ENCODE assay signal across 30 mouse cellular contexts in the genomic region with DNA sequence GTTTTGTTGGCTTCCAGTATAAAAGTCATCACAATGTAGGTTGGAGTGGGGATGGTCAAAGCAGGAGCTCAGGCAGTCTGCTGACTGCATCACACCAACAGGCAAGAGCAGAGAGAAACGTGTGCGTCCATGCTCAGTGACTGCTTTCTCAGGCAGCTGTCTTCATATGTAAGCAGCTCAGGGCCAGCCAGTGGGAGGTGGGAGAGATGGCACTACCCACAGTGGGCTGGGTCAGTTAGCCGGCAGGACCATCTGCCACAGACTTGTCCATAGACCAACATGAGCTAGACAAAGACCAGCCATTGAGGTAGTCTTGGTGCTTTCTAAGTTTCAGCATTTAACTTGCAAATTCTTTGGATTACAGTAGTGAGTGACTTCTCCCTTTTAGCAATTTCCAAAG. TPM values are rescaled to one million over a fixed set of nuclear protein-coding genes. Genes with fewer than 3 reads are reported as not detected.
DNase-seq lines count a peak whose midpoint lies in the region; ATAC-seq and TF ChIP-seq lines count a peak whose summit lies in the region.
"Had no signal": no experiment of that assay in that cellular context is flagged by ENCODE, and none has a peak within 500 bp of the region (broad histone marks: within the 10 kb centered on the region; RNA-seq: fewer than 3 reads in every experiment).

No protein-coding gene starts in this region.

- intact Hi-C loops in gastrocnemius, postnatal 14 days (cut with DNase I; ENCODE audit: low total_unique reads): no loop called here
- intact Hi-C loops in gastrocnemius, postnatal 36 days (cut with DNase I): no loop called here

- no peak overlapping the region for H3K4me2 ChIP-seq in midbrain, postnatal 0 days (ENCODE audit: low read depth, low read length, poor library complexity, severe bottlenecking)
- H3K4me2 ChIP-seq in midbrain, embryonic 13.5 days (replicated peaks): no peak overlapping the region
- H3K4me2 ChIP-seq: embryonic facial prominence, embryonic 13.5 days; forebrain, embryonic 12.5 days; forebrain, embryonic 15.5 days; heart, embryonic 13.5 days; hindbrain, embryonic 15.5 days; intestine, embryonic 15.5 days had no signal

- no peak overlapping the region for H3K9ac ChIP-seq in midbrain, postnatal 0 days (replicated peaks; ENCODE audit: low read length, poor library complexity, severe bottlenecking)
- no peak overlapping the region for H3K9ac ChIP-seq in midbrain, embryonic 13.5 days (replicated peaks)
- H3K9ac ChIP-seq: embryonic facial prominence, embryonic 13.5 days; forebrain, embryonic 12.5 days; forebrain, embryonic 15.5 days; heart, embryonic 13.5 days; hindbrain, embryonic 15.5 days; intestine, embryonic 15.5 days had no signal

- no peaks in the 10 kb centered on the region for H3K27me3 ChIP-seq in midbrain, postnatal 0 days (ENCODE audit: insufficient read depth, low read length)
- H3K27me3 ChIP-seq in midbrain, embryonic 13.5 days: no peaks in the 10 kb centered on the region
- H3K27me3 ChIP-seq: embryonic facial prominence, embryonic 13.5 days; forebrain, embryonic 12.5 days; forebrain, embryonic 15.5 days; heart, embryonic 13.5 days; hindbrain, embryonic 15.5 days; intestine, embryonic 15.5 days had no signal

- no peak overlapping the region for H3K27ac ChIP-seq in midbrain, postnatal 0 days (ENCODE audit: low read depth, low read length)
- H3K27ac ChIP-seq in midbrain, embryonic 13.5 days: no peak overlapping the region
- H3K27ac ChIP-seq: embryonic facial prominence, embryonic 10.5 days; embryonic facial prominence, embryonic 13.5 days; forebrain, embryonic 12.5 days; forebrain, embryonic 15.5 days; gastrocnemius, adult 2 months; heart, adult 2 months; heart, embryonic 10.5 days; heart, embryonic 13.5 days; hindbrain, embryonic 15.5 days; intestine, embryonic 15.5 days had no signal

- TF ChIP-seq CTCF in midbrain, postnatal 0 days (IDR thresholded peaks at IDR 0.05): no peak

- H3K4me1 ChIP-seq in midbrain, postnatal 0 days (ENCODE audit: insufficient read depth, low read length): no peaks in the 10 kb centered on the region
- H3K4me1 ChIP-seq in midbrain, embryonic 13.5 days (replicated peaks): 0 out of 2 replicates have a peak, but pooled peaks cover 1% of the 10 kb centered on the region
- H3K4me1 ChIP-seq: embryonic facial prominence, embryonic 13.5 days; intestine, embryonic 15.5 days had no signal

- 86% methylated on average over 3 of the region's 3 CpGs for WGBS in midbrain, postnatal 0 days
- 87% methylated on average over 3 of the region's 3 CpGs for WGBS in midbrain, embryonic 13.5 days

- no peaks in the 10 kb centered on the region for H3K9me3 ChIP-seq in midbrain, postnatal 0 days (ENCODE audit: low read length)
- H3K9me3 ChIP-seq in midbrain, embryonic 13.5 days: no peaks in the 10 kb centered on the region
- H3K9me3 ChIP-seq: embryonic facial prominence, embryonic 10.5 days; embryonic facial prominence, embryonic 13.5 days; forebrain, embryonic 12.5 days; forebrain, embryonic 15.5 days; heart, embryonic 10.5 days; heart, embryonic 13.5 days; hindbrain, embryonic 15.5 days; intestine, embryonic 15.5 days had no signal

- ATAC-seq in midbrain, postnatal 0 days (ENCODE audit: low FRiP score): no peak
- no peak for ATAC-seq in midbrain, embryonic 13.5 days
- ATAC-seq: activated CD4-positive, CD25-positive, alpha-beta regulatory T cell, adult 4 months; CD4-positive, CD25-positive, alpha-beta regulatory T cell, adult 4 months; forebrain, embryonic 15.5 days had no signal

- no peak overlapping the region for H3K4me3 ChIP-seq in midbrain, postnatal 0 days (ENCODE audit: low read depth, low read length)
- no peak overlapping the region for H3K4me3 ChIP-seq in midbrain, embryonic 13.5 days (replicated peaks)
- H3K4me3 ChIP-seq: embryonic facial prominence, embryonic 10.5 days; embryonic facial prominence, embryonic 13.5 days; erythroblast, embryonic 14.5 days; forebrain, embryonic 12.5 days; forebrain, embryonic 15.5 days; gastrocnemius, adult 2 months; heart, adult 2 months; heart, embryonic 10.5 days; heart, embryonic 13.5 days; hindbrain, embryonic 15.5 days; intestine, embryonic 15.5 days had no signal

- peaks cover 16% of the 10 kb centered on the region for H3K36me3 ChIP-seq in midbrain, postnatal 0 days (ENCODE audit: insufficient read depth, low read length)
- peaks cover 18% of the 10 kb centered on the region for H3K36me3 ChIP-seq in midbrain, embryonic 13.5 days
- H3K36me3 ChIP-seq: embryonic facial prominence, embryonic 10.5 days; forebrain, embryonic 12.5 days; intestine, embryonic 15.5 days had no signal

- peak; percentile 74 to 85 for DNase-seq in cerebellum, postnatal 10 days
- no peak for DNase-seq in cerebellum, adult 9-10 months
- DNase-seq in gastrocnemius, postnatal 14 days: peak; percentile 6
- no peak for DNase-seq in gastrocnemius, postnatal 36 days
- DNase-seq in midbrain, postnatal 0 days (ENCODE audit: low spot score): peak; percentile 35
- DNase-seq in brain, adult 2 months (ENCODE audit: low read depth, low spot score): peak; percentile 73
- no peak for DNase-seq in right cerebral cortex, postnatal 36 days (ENCODE audit: low spot score in 2 of 2)
- DNase-seq: adrenal gland, adult 8-10 months; adrenal gland, postnatal 25 days; cerebellum, adult 11-12 months; cerebellum, postnatal 36 days; embryo, embryonic 11 days; gastrocnemius, adult 2 months; gastrocnemius, postnatal 25 days; heart, adult 2 months; heart, postnatal 14 days; heart, postnatal 4 days; kidney, adult 11 months had no signal

RNA-seq across cellular contexts. Expression of gene Inpp4a, which starts 56.6 kb away (rescaled TPM):
- total RNA-seq in gastrocnemius, postnatal 14 days (2021): 10 to 100 TPM; 16.8 to 17.8 TPM
- 10 to 100 TPM; 16.3 to 21.5 TPM for total RNA-seq in gastrocnemius, postnatal 36 days (2021)
- 48.8 and 64.1 TPM in 2 replicates for total RNA-seq in midbrain, postnatal 0 days (2014; rRNA removed)
- 82.9 and 85.8 TPM in 2 replicates for polyA plus RNA-seq in midbrain, postnatal 0 days (2015; fragmentation: Nextera tagmentation; extraction: Ambion mirVana)
- 52.0 and 55.1 TPM in 2 replicates for polyA plus RNA-seq in midbrain, embryonic 13.5 days (2015; fragmentation: Nextera tagmentation; extraction: Ambion mirVana)

Comparison
In these comparisons a context has a peak if more than half of its experiments do, and no peak if none do; other contexts are left out.
1. DNase-seq: peak in cerebellum, postnatal 10 days (2 of 2), gastrocnemius, postnatal 14 days (single experiment), midbrain, postnatal 0 days (single experiment) and brain, adult 2 months (single experiment); none in cerebellum, adult 9-10 months (single experiment), gastrocnemius, postnatal 36 days (0 of 2) and right cerebral cortex, postnatal 36 days (0 of 2).